Mouse (Mus musculus): ENCODE measurements around the gene Golm1.

DNA sequence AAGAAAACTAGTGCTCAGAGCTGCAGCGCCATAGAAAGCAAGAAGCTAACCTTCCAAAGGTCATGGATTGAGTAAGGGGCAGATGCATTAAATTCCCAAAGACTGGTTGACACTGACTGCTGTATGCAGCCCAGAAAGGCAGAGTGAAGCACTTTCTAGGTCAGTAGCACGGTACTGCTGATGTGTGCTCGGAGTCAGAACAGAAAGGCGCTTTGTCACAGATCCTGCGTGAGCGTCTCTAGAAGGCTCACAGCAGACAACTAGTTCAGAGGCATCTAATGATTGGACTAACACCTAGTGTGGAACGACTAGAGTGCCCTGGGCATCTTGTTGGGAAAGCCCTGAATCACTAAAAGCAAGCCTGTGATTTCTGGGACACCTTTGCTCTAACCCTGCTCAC is 37.8 kb downstream of the Golm1 start:
- TF ChIP-seq CTCF (IDR thresholded peaks at IDR 0.05; ENCODE audit: borderline replicate concordance, insufficient read depth, low read depth, low read length) (no peak), POLR2A (IDR thresholded peaks at IDR 0.05; ENCODE audit: borderline replicate concordance, insufficient read depth, low read length) (no peak)

All from cerebellum, adult 2 months (tissue).